Mouse (Mus musculus): ENCODE data around the gene Immt.

- no peak for TF ChIP-seq CTCF (IDR thresholded peaks at IDR 0.05; ENCODE audit: borderline replicate concordance, insufficient read depth, low read length)
- no peak for TF ChIP-seq POLR2A (IDR thresholded peaks at IDR 0.05; ENCODE audit: low read depth, low read length)
These were observed 5.7 kb downstream of the Immt start for GRCm38 (mm10) chr6:71836811-71837210.
